Mouse (Mus musculus): ENCODE data around the gene Ing2. TPM values are rescaled to one million over a fixed set of nuclear protein-coding genes. Genes with fewer than 3 reads are reported as not detected.

The Ing2 gene
- polyA plus RNA-seq, 1 experiment: 0.55 TPM

DNA sequence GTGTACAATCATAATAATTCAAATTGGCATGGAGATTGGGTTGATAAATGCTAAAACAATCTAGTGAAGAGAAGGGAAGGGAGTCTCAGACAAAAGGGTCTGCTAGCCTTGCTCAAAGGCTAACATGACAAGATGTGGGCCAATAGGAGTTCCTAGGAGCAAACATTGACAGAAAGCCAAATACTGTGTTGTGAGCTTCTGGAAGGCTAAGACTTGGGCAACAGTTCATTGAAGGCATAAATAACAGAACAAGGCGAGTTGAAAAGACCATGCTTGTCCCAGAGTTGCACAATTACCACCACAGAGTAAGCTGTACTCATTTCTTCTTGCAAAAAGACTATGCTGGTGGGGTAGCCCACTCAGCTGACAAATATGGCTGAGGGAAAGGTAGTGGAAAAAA lies 22.3 kb upstream of the Ing2 start:
- no peaks in the 10 kb centered on the region for H3K27me3 ChIP-seq (ENCODE audit: control insufficient read depth)
- no peak overlapping the region for H3K4me3 ChIP-seq (replicated peaks)
- TF ChIP-seq TAL1 (IDR thresholded peaks at IDR 0.05; ENCODE audit: low read length) (no peak), GATA1 (IDR thresholded peaks at IDR 0.05; ENCODE audit: low read length) (no peak)

GRCm38 (mm10) chr8:47695431-47696105 lies 20.2 kb upstream of the Ing2 start:
- Histone ChIP-seq H3K9me3 (ENCODE audit: control insufficient read depth, low read length) (0 out of 2 replicates have a peak, but pooled peaks cover 3% of the 10 kb centered on the region), H3K4me1 (ENCODE audit: control insufficient read depth) (peaks cover 4% of the 10 kb centered on the region), H3K27me3 (ENCODE audit: control insufficient read depth) (peaks cover 3% of the 10 kb centered on the region; the same call in 1 of the 2 replicates), H3K4me3 (replicated peaks) (no peak overlapping the region), H3K36me3 (ENCODE audit: control insufficient read depth) (no peaks in the 10 kb centered on the region)
- TF ChIP-seq TAL1 (IDR thresholded peaks at IDR 0.05; ENCODE audit: low read length) (no peak), GATA1 (IDR thresholded peaks at IDR 0.05; ENCODE audit: low read length) (no peak)

More for the DNA sequence above, 22.3 kb upstream of the Ing2 start:
- Histone ChIP-seq H3K36me3 (ENCODE audit: control insufficient read depth) (no peaks in the 10 kb centered on the region), H3K4me1 (ENCODE audit: control insufficient read depth) (no peaks in the 10 kb centered on the region), H3K9me3 (ENCODE audit: control insufficient read depth, low read length) (0 out of 2 replicates have a peak, but pooled peaks cover 3% of the 10 kb centered on the region)

DNA sequence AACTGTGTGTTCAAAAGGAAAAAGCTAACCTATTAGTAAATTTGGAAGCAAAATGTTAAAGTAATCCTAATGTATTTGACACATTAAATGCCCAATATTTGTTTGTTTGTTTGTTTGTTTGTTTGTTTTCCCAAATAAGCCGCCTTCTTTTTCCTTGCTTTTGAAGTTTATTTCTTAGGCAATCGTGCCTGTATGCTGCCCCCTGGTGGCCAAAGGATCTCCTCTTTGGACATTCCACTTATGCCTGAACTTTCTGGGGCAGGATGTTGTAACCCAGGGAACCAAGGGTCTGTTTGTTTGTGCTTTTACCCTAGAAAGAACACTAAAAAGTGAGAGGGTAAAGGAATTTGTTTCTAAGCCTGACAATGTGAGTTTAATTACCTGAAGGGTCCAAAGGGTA lies 17.8 kb upstream of the Ing2 start:
- Histone ChIP-seq H3K36me3 (ENCODE audit: control insufficient read depth) (no peaks in the 10 kb centered on the region), H3K4me3 (replicated peaks) (no peak overlapping the region), H3K4me1 (ENCODE audit: control insufficient read depth) (peaks cover 8% of the 10 kb centered on the region), H3K9me3 (ENCODE audit: control insufficient read depth, low read length) (0 out of 2 replicates have a peak, but pooled peaks cover 3% of the 10 kb centered on the region), H3K27me3 (ENCODE audit: control insufficient read depth) (peaks cover 4% of the 10 kb centered on the region; the same call in 1 of the 2 replicates)
- TF ChIP-seq TAL1 (IDR thresholded peaks at IDR 0.05; ENCODE audit: low read length) (no peak), GATA1 (IDR thresholded peaks at IDR 0.05; ENCODE audit: low read length) (no peak)

GRCm38 (mm10) chr8:47691831-47692230 lies 16.5 kb upstream of the Ing2 start:
- Histone ChIP-seq H3K4me1 (ENCODE audit: control insufficient read depth) (peaks cover 8% of the 10 kb centered on the region), H3K27me3 (ENCODE audit: control insufficient read depth) (peaks cover 4% of the 10 kb centered on the region; the same call in 1 of the 2 replicates), H3K9me3 (ENCODE audit: control insufficient read depth, low read length) (no peaks in the 10 kb centered on the region)

DNA sequence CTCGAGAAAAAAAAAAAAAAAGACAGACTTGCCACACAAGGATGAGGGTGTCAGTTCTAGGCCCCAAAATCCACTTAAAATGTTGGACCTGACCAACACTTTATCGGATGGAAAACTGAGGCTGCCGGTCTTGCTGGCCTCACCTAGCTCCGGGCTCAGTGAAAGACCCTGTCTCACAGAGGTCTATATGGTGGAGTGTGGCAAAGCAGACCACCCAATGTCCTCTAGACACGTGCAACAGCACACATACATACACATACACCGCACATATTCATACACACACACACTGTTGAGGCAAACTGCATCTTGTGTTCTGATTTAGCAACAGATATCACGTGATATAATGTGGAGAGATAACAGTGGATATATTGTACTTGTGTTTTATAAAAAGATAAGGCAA lies 15.9 kb upstream of the Ing2 start:
- no peak for TF ChIP-seq TAL1 (IDR thresholded peaks at IDR 0.05; ENCODE audit: low read length)
- TF ChIP-seq GATA1 (IDR thresholded peaks at IDR 0.05; ENCODE audit: low read length): no peak
- H3K4me3 ChIP-seq (replicated peaks): no peak overlapping the region
- no peaks in the 10 kb centered on the region for H3K36me3 ChIP-seq (ENCODE audit: control insufficient read depth)
- peaks cover 8% of the 10 kb centered on the region for H3K4me1 ChIP-seq (ENCODE audit: control insufficient read depth)
- peaks cover 4% of the 10 kb centered on the region; the same call in 1 of the 2 replicates for H3K27me3 ChIP-seq (ENCODE audit: control insufficient read depth)
- H3K9me3 ChIP-seq (ENCODE audit: control insufficient read depth, low read length): no peaks in the 10 kb centered on the region

More at GRCm38 (mm10) chr8:47691831-47692230, 16.5 kb upstream of the Ing2 start:
- TF ChIP-seq GATA1 (IDR thresholded peaks at IDR 0.05; ENCODE audit: low read length): no peak
- no peak for TF ChIP-seq TAL1 (IDR thresholded peaks at IDR 0.05; ENCODE audit: low read length)
- H3K4me3 ChIP-seq (replicated peaks): no peak overlapping the region
- no peaks in the 10 kb centered on the region for H3K36me3 ChIP-seq (ENCODE audit: control insufficient read depth)

DNA sequence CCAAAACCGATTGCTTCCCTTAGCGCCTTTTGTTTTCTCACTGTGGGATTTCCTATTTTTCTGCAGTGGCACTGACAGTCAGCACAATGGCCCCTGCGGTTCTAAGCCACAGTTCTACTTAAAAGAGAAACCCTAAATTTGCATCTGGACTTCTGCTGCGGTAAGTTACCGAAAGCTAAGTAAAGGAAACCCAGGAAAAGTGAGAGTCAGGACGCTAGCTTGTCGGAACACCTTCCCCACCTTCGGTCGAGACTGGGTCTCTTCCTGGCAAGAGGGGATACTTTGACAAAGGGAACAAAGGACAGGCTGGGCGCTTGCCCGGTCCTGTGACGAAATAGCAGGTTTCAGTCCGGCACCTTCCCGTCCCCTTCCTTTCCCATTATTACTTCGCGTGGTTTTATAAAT lies 15.3 kb upstream of the Ing2 start:
- Histone ChIP-seq H3K27me3 (ENCODE audit: control insufficient read depth) (peaks cover 4% of the 10 kb centered on the region; the same call in 1 of the 2 replicates), H3K4me3 (replicated peaks) (peak overlapping the region; percentile 47), H3K36me3 (ENCODE audit: control insufficient read depth) (no peaks in the 10 kb centered on the region), H3K4me1 (ENCODE audit: control insufficient read depth) (peaks cover 8% of the 10 kb centered on the region), H3K9me3 (ENCODE audit: control insufficient read depth, low read length) (no peaks in the 10 kb centered on the region)
- TF ChIP-seq TAL1 (IDR thresholded peaks at IDR 0.05; ENCODE audit: low read length): no peak
- TF ChIP-seq GATA1 (IDR thresholded peaks at IDR 0.05; ENCODE audit: low read length): no peak

GRCm38 (mm10) chr8:47689704-47690326 lies 14.5 kb upstream of the Ing2 start:
- Histone ChIP-seq H3K4me3 (replicated peaks) (no peak overlapping the region), H3K9me3 (ENCODE audit: control insufficient read depth, low read length) (no peaks in the 10 kb centered on the region), H3K4me1 (ENCODE audit: control insufficient read depth) (peaks cover 8% of the 10 kb centered on the region), H3K27me3 (ENCODE audit: control insufficient read depth) (peaks cover 6% of the 10 kb centered on the region), H3K36me3 (ENCODE audit: control insufficient read depth) (no peaks in the 10 kb centered on the region)
- TF ChIP-seq TAL1 (IDR thresholded peaks at IDR 0.05; ENCODE audit: low read length): no peak
- TF ChIP-seq GATA1 (IDR thresholded peaks at IDR 0.05; ENCODE audit: low read length): no peak

GRCm38 (mm10) chr8:47684441-47684840 lies 9.1 kb upstream of the Ing2 start:
- no peak overlapping the region for H3K4me3 ChIP-seq (replicated peaks)

GRCm38 (mm10) chr8:47683994-47684393 lies 8.6 kb upstream of the Ing2 start:
- Histone ChIP-seq H3K36me3 (ENCODE audit: control insufficient read depth) (peaks cover 5% of the 10 kb centered on the region), H3K27me3 (ENCODE audit: control insufficient read depth) (peaks cover 3% of the 10 kb centered on the region), H3K4me1 (ENCODE audit: control insufficient read depth) (no peaks in the 10 kb centered on the region; the same call in 1 of the 2 replicates), H3K4me3 (replicated peaks) (no peak overlapping the region), H3K9me3 (ENCODE audit: control insufficient read depth, low read length) (0 out of 2 replicates have a peak, but pooled peaks cover 2% of the 10 kb centered on the region)
- no peak for TF ChIP-seq GATA1 (IDR thresholded peaks at IDR 0.05; ENCODE audit: low read length)
- TF ChIP-seq TAL1 (IDR thresholded peaks at IDR 0.05; ENCODE audit: low read length): no peak

More at GRCm38 (mm10) chr8:47684441-47684840, 9.1 kb upstream of the Ing2 start:
- no peaks in the 10 kb centered on the region; the same call in none of the 2 replicates for H3K4me1 ChIP-seq (ENCODE audit: control insufficient read depth)
- peaks cover 5% of the 10 kb centered on the region for H3K36me3 ChIP-seq (ENCODE audit: control insufficient read depth)
- H3K27me3 ChIP-seq (ENCODE audit: control insufficient read depth): peaks cover 3% of the 10 kb centered on the region
- TF ChIP-seq TAL1 (IDR thresholded peaks at IDR 0.05; ENCODE audit: low read length) (no peak), GATA1 (IDR thresholded peaks at IDR 0.05; ENCODE audit: low read length) (no peak)
- 0 out of 2 replicates have a peak, but pooled peaks cover 2% of the 10 kb centered on the region for H3K9me3 ChIP-seq (ENCODE audit: control insufficient read depth, low read length)
